Mouse (Mus musculus) CD4-positive naive resting alpha-beta T cell, adult 76 days (primary cell): ENCODE data around the gene Adamts15. TPM values are rescaled to one million over a fixed set of nuclear protein-coding genes. Genes with fewer than 3 reads are reported as not detected.

Source experiments
- total RNA-seq: library from RNA; stranded (reverse); gene quantifications from one replicate; pipeline ENCODE4 v1.2.4, GENCODE M21; 2023

Adamts15 gene
- total RNA-seq, result not detected

GRCm38 (mm10) chr9:30922197-30922894, at the start of gene Adamts15:
Gene Adamts15 (minus strand): TSS chr9:30922452.

GRCm38 (mm10) chr9:30942512-30943313, 20.5 kb upstream of the Adamts15 start, which contains the start of gene Adamts8:
Gene Adamts8 (plus strand): TSS chr9:30942562.

Other genes with a start within 250 kb of the Adamts15 start
- not detected for gene Adamts8, start 20.1 kb upstream of the Adamts15 start, total RNA-seq
- gene Zbtb44, start 108.2 kb upstream of the Adamts15 start, total RNA-seq, result 50.0 TPM
- gene St14, start 209.4 kb upstream of the Adamts15 start, total RNA-seq, result 2.3 TPM